Mouse (Mus musculus): Measurements from ENCODE around the gene Fibcd1. TPM values are rescaled to one million over a fixed set of nuclear protein-coding genes. Genes with fewer than 3 reads are reported as not detected.

The Fibcd1 gene
- polyA plus RNA-seq, 1 experiment from 2014 or later, result 4.4 TPM

- WGBS, result 90% methylated on average over 3 of the region's 3 CpGs
- Histone ChIP-seq H3K4me1 (peaks cover 9% of the 10 kb centered on the region; the same call in 1 of the 2 replicates), H3K36me3 (peaks cover 44% of the 10 kb centered on the region), H3K4me2 (replicated peaks) (no peak overlapping the region), H3K9me3 (replicated peaks) (no peaks in the 10 kb centered on the region), H3K27ac (no peak overlapping the region), H3K27me3 (no peaks in the 10 kb centered on the region), H3K4me3 (no peak overlapping the region), H3K9ac (no peak overlapping the region)
- no peak for ATAC-seq (ENCODE audit: low FRiP score)
Observed at GRCm38 (mm10) chr2:31776479-31776878, 69.3 kb downstream of the Fibcd1 start.

DNA sequence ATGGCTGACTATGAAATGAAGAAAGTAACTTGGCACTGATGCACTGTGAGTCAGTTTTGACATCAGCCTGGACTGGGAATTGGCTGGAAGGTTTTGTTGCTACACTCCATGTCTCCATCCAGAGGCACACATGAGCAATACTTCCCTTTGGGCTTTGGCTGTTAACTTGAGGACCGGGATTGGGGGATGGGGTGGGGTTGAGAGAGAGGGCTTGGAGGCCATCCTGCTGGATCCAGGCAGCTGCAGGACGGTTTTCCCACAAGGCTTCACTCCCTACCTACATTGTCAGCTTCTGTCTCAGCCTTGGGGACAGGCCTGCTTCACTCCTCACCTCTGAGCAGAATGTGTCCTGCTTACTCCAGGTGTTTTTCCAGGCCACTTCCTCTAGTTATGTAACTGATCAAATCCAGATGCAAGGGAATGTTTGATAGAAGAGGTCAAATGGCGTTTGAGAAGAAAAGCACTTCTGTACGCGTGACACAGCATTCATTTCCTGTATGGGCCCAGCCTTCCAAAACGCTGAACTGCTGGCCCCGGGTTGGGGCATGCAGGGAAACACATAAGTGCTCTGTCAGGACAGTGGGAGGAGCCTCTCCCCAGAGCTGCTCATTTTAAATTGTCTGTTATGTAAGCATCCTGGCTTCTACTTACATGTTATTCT, 74.9 kb downstream of the Fibcd1 start:
- ATAC-seq (ENCODE audit: low FRiP score), result no peak
- 40% methylated on average over 7 of the region's 7 CpGs for WGBS
- Histone ChIP-seq H3K9ac (no peak overlapping the region), H3K4me2 (replicated peaks) (no peak overlapping the region), H3K27me3 (no peaks in the 10 kb centered on the region), H3K9me3 (replicated peaks) (no peaks in the 10 kb centered on the region), H3K4me1 (peaks cover 45% of the 10 kb centered on the region), H3K27ac (peak overlapping the region; percentile 64), H3K4me3 (no peak overlapping the region), H3K36me3 (peaks cover 5% of the 10 kb centered on the region; the same call in 1 of the 2 replicates)

GRCm38 (mm10) chr2:31769631-31770111, 76.1 kb downstream of the Fibcd1 start:
- Histone ChIP-seq H3K4me3 (no peak overlapping the region), H3K4me2 (replicated peaks) (no peak overlapping the region), H3K36me3 (no peaks in the 10 kb centered on the region), H3K9me3 (replicated peaks) (no peaks in the 10 kb centered on the region), H3K27ac (peak overlapping the region; percentile 61), H3K9ac (no peak overlapping the region), H3K4me1 (peaks cover 54% of the 10 kb centered on the region), H3K27me3 (no peaks in the 10 kb centered on the region)
- WGBS, result 50% methylated on average over 6 of the region's 6 CpGs
- ATAC-seq (ENCODE audit: low FRiP score), result no peak

- peak overlapping the region; percentile 61 for H3K27ac ChIP-seq
- H3K4me1 ChIP-seq, result peaks cover 54% of the 10 kb centered on the region
- 0 out of 2 replicates have a peak overlapping the region, but pooled peaks have one; percentile 1 for H3K4me2 ChIP-seq (replicated peaks)
- ATAC-seq (ENCODE audit: low FRiP score), result peak; percentile 40; the same call in 1 of the 2 replicates
- no peaks in the 10 kb centered on the region for H3K9me3 ChIP-seq (replicated peaks)
- H3K4me3 ChIP-seq, result no peak overlapping the region
- 56% methylated on average over 4 of the region's 4 CpGs for WGBS
- no peak overlapping the region for H3K9ac ChIP-seq
- H3K36me3 ChIP-seq, result no peaks in the 10 kb centered on the region
- H3K27me3 ChIP-seq, result no peaks in the 10 kb centered on the region
Observed at GRCm38 (mm10) chr2:31769115-31769514, 76.7 kb downstream of the Fibcd1 start.

- Histone ChIP-seq H3K4me3 (no peak overlapping the region), H3K27me3 (no peaks in the 10 kb centered on the region), H3K9me3 (replicated peaks) (no peaks in the 10 kb centered on the region), H3K4me1 (peaks cover 66% of the 10 kb centered on the region), H3K9ac (no peak overlapping the region), H3K27ac (0 out of 2 replicates have a peak overlapping the region, but pooled peaks have one; percentile 30), H3K4me2 (replicated peaks) (no peak overlapping the region), H3K36me3 (no peaks in the 10 kb centered on the region)
- WGBS, result 82% methylated on average over 4 of the region's 4 CpGs
- ATAC-seq (ENCODE audit: low FRiP score), result no peak
Observed at GRCm38 (mm10) chr2:31767815-31768214, 78.0 kb downstream of the Fibcd1 start.

- no peak for ATAC-seq (ENCODE audit: low FRiP score)
- no peak overlapping the region for H3K9ac ChIP-seq
- no peak overlapping the region for H3K27ac ChIP-seq
- WGBS, result 90% methylated on average over 6 of the region's 6 CpGs
- H3K4me3 ChIP-seq, result no peak overlapping the region
- H3K4me2 ChIP-seq (replicated peaks), result no peak overlapping the region
- H3K9me3 ChIP-seq (replicated peaks), result no peaks in the 10 kb centered on the region
- H3K36me3 ChIP-seq, result no peaks in the 10 kb centered on the region
- H3K27me3 ChIP-seq, result no peaks in the 10 kb centered on the region
- H3K4me1 ChIP-seq, result peaks cover 68% of the 10 kb centered on the region
Observed at GRCm38 (mm10) chr2:31767104-31767503, 78.7 kb downstream of the Fibcd1 start.

Other genes starting within 250 kb of the Fibcd1 start
- gene Prdm12, start 206.0 kb downstream of the Fibcd1 start, polyA plus RNA-seq (2016; fragmentation: Nextera tagmentation; extraction: Ambion mirVana), result 6.7 and 10.4 TPM in 2 replicates
- 46.4 and 49.4 TPM in 2 replicates for gene Exosc2, start 175.3 kb downstream of the Fibcd1 start, polyA plus RNA-seq (2016; fragmentation: Nextera tagmentation; extraction: Ambion mirVana)
- gene Abl1, start 157.6 kb downstream of the Fibcd1 start, polyA plus RNA-seq (2016; fragmentation: Nextera tagmentation; extraction: Ambion mirVana), result 44.7 and 47.2 TPM in 2 replicates
- gene Qrfp, start 35.4 kb downstream of the Fibcd1 start, polyA plus RNA-seq (2016; fragmentation: Nextera tagmentation; extraction: Ambion mirVana), result 0.10 and 0.18 TPM in 2 replicates
- 7.2 and 7.6 TPM in 2 replicates for gene Lamc3, start 41.3 kb upstream of the Fibcd1 start, polyA plus RNA-seq (2016; fragmentation: Nextera tagmentation; extraction: Ambion mirVana)
- 44.1 and 58.0 TPM in 2 replicates for gene Aif1l, start 104.1 kb upstream of the Fibcd1 start, polyA plus RNA-seq (2016; fragmentation: Nextera tagmentation; extraction: Ambion mirVana)
- gene Nup214, start 128.4 kb upstream of the Fibcd1 start, polyA plus RNA-seq (2016; fragmentation: Nextera tagmentation; extraction: Ambion mirVana), result 75.3 and 79.7 TPM in 2 replicates
- 1.8 and 2.4 TPM in 2 replicates for gene Fam78a, start 238.9 kb upstream of the Fibcd1 start, polyA plus RNA-seq (2016; fragmentation: Nextera tagmentation; extraction: Ambion mirVana)
- 11.1 and 11.5 TPM in 2 replicates for gene Plpp7, start 249.5 kb upstream of the Fibcd1 start, polyA plus RNA-seq (2016; fragmentation: Nextera tagmentation; extraction: Ambion mirVana)